Mouse (Mus musculus): ENCODE measurements around the gene Ubac1.

GRCm38 (mm10) chr2:25949291-25949690, 72.3 kb downstream of the Ubac1 start:
- TF ChIP-seq CTCF (IDR thresholded peaks at IDR 0.05; ENCODE audit: control insufficient read depth, insufficient read depth, insufficient replicate concordance, low read depth, low read length) = no peak
- no peak for TF ChIP-seq POLR2A (IDR thresholded peaks at IDR 0.05; ENCODE audit: control insufficient read depth, low read depth, low read length)
